Mouse (Mus musculus) thymus, adult 2 months (tissue): ENCODE measurements around the gene Adh1. TPM values are rescaled to one million over a fixed set of nuclear protein-coding genes. Genes with fewer than 3 reads are reported as not detected.

ENCODE experiments used
- DNase-seq: peaks from one replicate; pipeline ENCODE4 v3.0.0; 2021
- H3K27ac ChIP-seq: fragments of 200-500 bp; 2 replicates; pipeline ENCODE4 v1.5.1; 2012; ENCODE audit warnings: low read length, control low read depth; ENCODE audit not compliant: control insufficient read depth, insufficient read depth
- H3K27me3 ChIP-seq: fragments of 200-500 bp; 2 replicates; pipeline ENCODE4 v1.6.1; 2012; ENCODE audit warnings: mild to moderate bottlenecking, low read length, moderate library complexity, mixed read lengths; ENCODE audit not compliant: control insufficient read depth, insufficient read depth
- H3K36me3 ChIP-seq: fragments of 200-500 bp; 2 replicates; pipeline ENCODE4 v1.6.1; 2012; ENCODE audit warnings: mild to moderate bottlenecking, low read length, moderate library complexity; ENCODE audit not compliant: control insufficient read depth, insufficient read depth
- H3K4me1 ChIP-seq: fragments of 200-500 bp; replicated peaks from 2 replicates; pipeline ENCODE4 v1.6.1; 2012; ENCODE audit warnings: low read length; ENCODE audit not compliant: control insufficient read depth, insufficient read depth
- H3K4me3 ChIP-seq: fragments of 200-500 bp; 2 replicates; pipeline ENCODE4 v1.5.1; 2012; ENCODE audit warnings: mild to moderate bottlenecking, low read length, control low read depth, moderate library complexity; ENCODE audit not compliant: control insufficient read depth, insufficient read depth
- CTCF ChIP-seq: fragments of 200-500 bp; IDR thresholded peaks from 2 replicates; pipeline ENCODE4 v1.5.1; 2012; ENCODE audit warnings: mild to moderate bottlenecking, control low read depth, low read length, moderate library complexity, borderline replicate concordance; ENCODE audit not compliant: control insufficient read depth, poor library complexity, insufficient read depth; ENCODE audit errors: extremely low read depth
- POLR2A ChIP-seq: fragments of 200-500 bp; IDR thresholded peaks from 2 replicates; pipeline ENCODE4 v1.6.1; 2012; ENCODE audit warnings: mild to moderate bottlenecking, low read length, control low read depth, moderate library complexity; ENCODE audit not compliant: control insufficient read depth, poor library complexity, insufficient read depth; ENCODE audit errors: extremely low read depth
- WGBS: fragments of 180-500 bp; shearing (Covaris S2); methylation state at CpG from one replicate; pipeline ENCODE4 v1.1.7; 2018; 5-methylcytosine and 5-hydroxymethylcytosine counted together
- polyA plus RNA-seq: library from polyadenylated mRNA; depleted of rRNA; stranded (reverse); fragments of >200 nt; gene quantifications from 2 replicates; pipeline ENCODE4 v1.2.3, GENCODE M21; 2012

Gene Adh1
- polyA plus RNA-seq, 1 experiment, result 10.4 TPM

- H3K4me3 ChIP-seq, result no peak overlapping the region
- no peaks in the 10 kb centered on the region for H3K4me1 ChIP-seq
- no peaks in the 10 kb centered on the region for H3K36me3 ChIP-seq
- H3K27ac ChIP-seq, result no peak overlapping the region
- H3K27me3 ChIP-seq, result no peaks in the 10 kb centered on the region
- WGBS, result 91% methylated on average over 5 of the region's 5 CpGs
- DNase-seq, result no peak
- no peak for TF ChIP-seq CTCF
- no peak for TF ChIP-seq POLR2A
These were observed 19.8 kb upstream of the Adh1 start for GRCm38 (mm10) chr3:138240942-138241341.

GRCm38 (mm10) chr3:138241371-138241770 lies 19.4 kb upstream of the Adh1 start:
- Histone ChIP-seq H3K27ac (no peak overlapping the region), H3K4me1 (no peaks in the 10 kb centered on the region), H3K36me3 (no peaks in the 10 kb centered on the region), H3K4me3 (no peak overlapping the region), H3K27me3 (no peaks in the 10 kb centered on the region)
- no peak for DNase-seq
- TF ChIP-seq POLR2A (no peak), CTCF (no peak)
- 68% methylated on average over 6 of the region's 6 CpGs for WGBS

- WGBS, result 88% methylated on average over 14 of the region's 14 CpGs
- H3K27ac ChIP-seq, result no peak overlapping the region
- DNase-seq, result no peak
- TF ChIP-seq CTCF (no peak), POLR2A (no peak)
- H3K4me1 ChIP-seq, result no peaks in the 10 kb centered on the region
- H3K27me3 ChIP-seq, result no peaks in the 10 kb centered on the region
- H3K36me3 ChIP-seq, result no peaks in the 10 kb centered on the region
- H3K4me3 ChIP-seq, result no peak overlapping the region
These were observed 18.6 kb upstream of the Adh1 start for GRCm38 (mm10) chr3:138242021-138242726.

- TF ChIP-seq CTCF (no peak), POLR2A (no peak)
- 94% methylated on average over 6 of the region's 6 CpGs for WGBS
- no peak for DNase-seq
- no peak overlapping the region for H3K27ac ChIP-seq
- no peaks in the 10 kb centered on the region for H3K36me3 ChIP-seq
- H3K4me1 ChIP-seq, result no peaks in the 10 kb centered on the region
- H3K4me3 ChIP-seq, result no peak overlapping the region
- no peaks in the 10 kb centered on the region for H3K27me3 ChIP-seq
These were observed 17.9 kb upstream of the Adh1 start for GRCm38 (mm10) chr3:138242933-138243332.

- H3K27ac ChIP-seq, result no peak overlapping the region
- no peak for DNase-seq
- no peak for TF ChIP-seq CTCF
- TF ChIP-seq POLR2A, result no peak
- H3K4me3 ChIP-seq, result no peak overlapping the region
- H3K4me1 ChIP-seq, result no peaks in the 10 kb centered on the region
- WGBS, result 93% methylated on average over 7 of the region's 7 CpGs
- no peaks in the 10 kb centered on the region for H3K27me3 ChIP-seq
- no peaks in the 10 kb centered on the region for H3K36me3 ChIP-seq
These were observed 16.4 kb upstream of the Adh1 start for GRCm38 (mm10) chr3:138244338-138244874.

- no peak for TF ChIP-seq CTCF
- no peak for TF ChIP-seq POLR2A
- no peaks in the 10 kb centered on the region for H3K4me1 ChIP-seq
- no peaks in the 10 kb centered on the region for H3K27me3 ChIP-seq
- no peaks in the 10 kb centered on the region for H3K36me3 ChIP-seq
- no peak for DNase-seq
- no peak overlapping the region for H3K27ac ChIP-seq
- H3K4me3 ChIP-seq, result no peak overlapping the region
These were observed 14.2 kb upstream of the Adh1 start for GRCm38 (mm10) chr3:138246511-138247020.
